ENCODE assay signal across 19 mouse cellular contexts in the genomic region with DNA sequence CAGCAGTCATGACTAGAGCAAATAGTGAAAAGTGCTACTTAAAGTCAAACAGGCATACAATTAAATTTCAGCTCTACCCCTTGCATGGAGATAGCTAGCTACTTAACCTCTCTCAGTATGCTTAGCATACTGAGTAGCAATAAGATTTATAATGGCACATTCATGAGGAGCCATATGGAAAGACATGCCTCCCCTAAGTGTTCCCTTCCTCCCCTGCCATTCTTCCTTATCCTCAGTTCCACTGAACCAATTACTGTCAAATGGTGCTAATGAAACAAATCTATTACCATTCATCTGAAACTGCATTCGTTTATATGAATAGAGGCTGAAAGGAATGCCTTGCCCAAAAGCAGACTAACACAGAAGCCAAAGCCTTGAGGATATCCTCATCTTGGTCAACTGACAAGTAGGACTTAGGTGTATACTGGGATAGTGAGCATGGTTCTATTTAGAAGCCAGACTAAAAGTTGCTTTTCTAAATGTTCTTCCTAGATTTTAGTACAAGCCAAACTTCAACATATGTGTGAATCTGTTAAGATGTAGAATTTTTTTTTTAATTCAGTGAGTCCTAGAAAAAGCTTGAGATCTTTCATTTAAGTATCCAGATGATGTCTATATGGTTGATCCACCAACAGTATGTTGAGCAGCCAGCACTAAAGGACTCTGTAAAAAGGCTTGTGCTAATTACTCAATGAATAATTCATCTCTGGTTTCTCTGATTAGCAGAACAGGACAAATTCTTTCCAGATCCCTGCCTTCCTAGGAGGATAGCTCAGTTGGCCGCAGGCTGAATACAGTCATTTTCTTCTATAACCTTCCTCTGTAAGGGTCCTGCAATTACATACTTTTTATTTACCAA.
DNase-seq lines count a peak whose midpoint lies in the region; ATAC-seq lines count a peak whose summit lies in the region.
"Had no signal": no experiment of that assay in that cellular context is flagged by ENCODE, and none has a peak within 500 bp of the region (broad histone marks: within the 10 kb centered on the region; RNA-seq: fewer than 3 reads in every experiment).

No protein-coding gene starts in this region.

- H3K9me3 ChIP-seq in neural tube, embryonic 12.5 days: no peaks in the 10 kb centered on the region
- no peaks in the 10 kb centered on the region for H3K9me3 ChIP-seq in forebrain, embryonic 12.5 days
- H3K9me3 ChIP-seq in forebrain, embryonic 15.5 days: no peaks in the 10 kb centered on the region
- H3K9me3 ChIP-seq in midbrain, embryonic 15.5 days: no peaks in the 10 kb centered on the region
- H3K9me3 ChIP-seq: embryonic facial prominence, embryonic 13.5 days; heart, embryonic 12.5 days; hindbrain, embryonic 10.5 days; hindbrain, embryonic 15.5 days had no signal

- no peaks in the 10 kb centered on the region for H3K4me1 ChIP-seq in neural tube, embryonic 12.5 days
- peaks cover 5% of the 10 kb centered on the region for H3K4me1 ChIP-seq in forebrain, embryonic 12.5 days
- peaks cover 6% of the 10 kb centered on the region; the same call in 1 of the 2 replicates for H3K4me1 ChIP-seq in forebrain, embryonic 15.5 days
- H3K4me1 ChIP-seq in midbrain, embryonic 15.5 days: no peaks in the 10 kb centered on the region
- H3K4me1 ChIP-seq: heart, embryonic 12.5 days had no signal

- WGBS in neural tube, embryonic 12.5 days: 65% methylated on average over 2 of the region's 2 CpGs
- WGBS in forebrain, embryonic 12.5 days: 31% methylated on average over 2 of the region's 2 CpGs
- WGBS in forebrain, embryonic 15.5 days: 20% methylated on average over 2 of the region's 2 CpGs
- WGBS in midbrain, embryonic 15.5 days: 55% methylated on average over 2 of the region's 2 CpGs

- H3K27ac ChIP-seq in neural tube, embryonic 12.5 days: no peak overlapping the region
- no peak overlapping the region for H3K27ac ChIP-seq in forebrain, embryonic 12.5 days
- H3K27ac ChIP-seq in forebrain, embryonic 15.5 days (replicated peaks): peak overlapping the region; percentile 44
- H3K27ac ChIP-seq in midbrain, embryonic 15.5 days: no peak overlapping the region
- H3K27ac ChIP-seq: embryonic facial prominence, embryonic 13.5 days; gastrocnemius, adult 2 months; hindbrain, embryonic 10.5 days; hindbrain, embryonic 15.5 days had no signal

- H3K4me2 ChIP-seq in neural tube, embryonic 12.5 days (replicated peaks): no peak overlapping the region
- H3K4me2 ChIP-seq in forebrain, embryonic 12.5 days: no peak overlapping the region
- no peak overlapping the region for H3K4me2 ChIP-seq in forebrain, embryonic 15.5 days (replicated peaks)
- no peak overlapping the region for H3K4me2 ChIP-seq in midbrain, embryonic 15.5 days
- H3K4me2 ChIP-seq: embryonic facial prominence, embryonic 13.5 days; heart, embryonic 12.5 days; hindbrain, embryonic 15.5 days had no signal

- H3K36me3 ChIP-seq in neural tube, embryonic 12.5 days: no peaks in the 10 kb centered on the region
- H3K36me3 ChIP-seq in forebrain, embryonic 12.5 days (replicated peaks): no peaks in the 10 kb centered on the region
- H3K36me3 ChIP-seq in forebrain, embryonic 15.5 days: no peaks in the 10 kb centered on the region
- no peaks in the 10 kb centered on the region for H3K36me3 ChIP-seq in midbrain, embryonic 15.5 days (replicated peaks)
- H3K36me3 ChIP-seq: embryonic facial prominence, embryonic 13.5 days; heart, embryonic 12.5 days; hindbrain, embryonic 10.5 days; hindbrain, embryonic 15.5 days had no signal

- no peak overlapping the region for H3K4me3 ChIP-seq in neural tube, embryonic 12.5 days
- H3K4me3 ChIP-seq in forebrain, embryonic 12.5 days (replicated peaks): no peak overlapping the region
- no peak overlapping the region for H3K4me3 ChIP-seq in forebrain, embryonic 15.5 days
- H3K4me3 ChIP-seq in midbrain, embryonic 15.5 days: no peak overlapping the region
- H3K4me3 ChIP-seq: embryonic facial prominence, embryonic 13.5 days; gastrocnemius, adult 2 months; heart, embryonic 12.5 days; hindbrain, embryonic 10.5 days; hindbrain, embryonic 15.5 days had no signal

- H3K27me3 ChIP-seq in neural tube, embryonic 12.5 days (replicated peaks): no peaks in the 10 kb centered on the region
- no peaks in the 10 kb centered on the region for H3K27me3 ChIP-seq in forebrain, embryonic 12.5 days
- H3K27me3 ChIP-seq in forebrain, embryonic 15.5 days: no peaks in the 10 kb centered on the region
- H3K27me3 ChIP-seq in midbrain, embryonic 15.5 days (replicated peaks): no peaks in the 10 kb centered on the region
- H3K27me3 ChIP-seq: embryonic facial prominence, embryonic 13.5 days; heart, embryonic 12.5 days; hindbrain, embryonic 15.5 days had no signal

- 0 out of 2 replicates have a peak, but pooled peaks have one; percentile 53 for ATAC-seq in neural tube, embryonic 12.5 days (ENCODE audit: low FRiP score, low read depth)
- ATAC-seq in forebrain, embryonic 12.5 days (ENCODE audit: low FRiP score): peak; percentile 75; the same call in 1 of the 2 replicates
- ATAC-seq in forebrain, embryonic 15.5 days (replicated peaks): peak; percentile 97
- ATAC-seq in midbrain, embryonic 15.5 days (replicated peaks): no peak
- ATAC-seq: intestine, embryonic 16.5 days had no signal

- H3K9ac ChIP-seq in neural tube, embryonic 12.5 days: no peak overlapping the region
- no peak overlapping the region for H3K9ac ChIP-seq in forebrain, embryonic 12.5 days
- H3K9ac ChIP-seq in forebrain, embryonic 15.5 days (replicated peaks): no peak overlapping the region
- H3K9ac ChIP-seq in midbrain, embryonic 15.5 days: no peak overlapping the region
- H3K9ac ChIP-seq: embryonic facial prominence, embryonic 13.5 days; heart, embryonic 12.5 days; hindbrain, embryonic 15.5 days had no signal

- no peak for DNase-seq in neural tube, embryonic 10.5 days (ENCODE audit: extremely low spot score, low spot score)
- DNase-seq in telencephalon, adult 2 months (ENCODE audit: low read depth, low spot score): peak; percentile 33
- no peak for DNase-seq in layer of hippocampus, adult 18-20 months (ENCODE audit: low spot score in 2 of 2)
- DNase-seq: adrenal gland, adult 8-10 months; adrenal gland, postnatal 36 days; cerebellum, adult 18-20 months; cerebellum, adult 9-11 months; cerebellum, postnatal 36 days; gastrocnemius, adult 2 months; gastrocnemius, postnatal 25 days had no signal
